11 mouse cellular contexts compared by ENCODE assay signal in the genomic region with DNA sequence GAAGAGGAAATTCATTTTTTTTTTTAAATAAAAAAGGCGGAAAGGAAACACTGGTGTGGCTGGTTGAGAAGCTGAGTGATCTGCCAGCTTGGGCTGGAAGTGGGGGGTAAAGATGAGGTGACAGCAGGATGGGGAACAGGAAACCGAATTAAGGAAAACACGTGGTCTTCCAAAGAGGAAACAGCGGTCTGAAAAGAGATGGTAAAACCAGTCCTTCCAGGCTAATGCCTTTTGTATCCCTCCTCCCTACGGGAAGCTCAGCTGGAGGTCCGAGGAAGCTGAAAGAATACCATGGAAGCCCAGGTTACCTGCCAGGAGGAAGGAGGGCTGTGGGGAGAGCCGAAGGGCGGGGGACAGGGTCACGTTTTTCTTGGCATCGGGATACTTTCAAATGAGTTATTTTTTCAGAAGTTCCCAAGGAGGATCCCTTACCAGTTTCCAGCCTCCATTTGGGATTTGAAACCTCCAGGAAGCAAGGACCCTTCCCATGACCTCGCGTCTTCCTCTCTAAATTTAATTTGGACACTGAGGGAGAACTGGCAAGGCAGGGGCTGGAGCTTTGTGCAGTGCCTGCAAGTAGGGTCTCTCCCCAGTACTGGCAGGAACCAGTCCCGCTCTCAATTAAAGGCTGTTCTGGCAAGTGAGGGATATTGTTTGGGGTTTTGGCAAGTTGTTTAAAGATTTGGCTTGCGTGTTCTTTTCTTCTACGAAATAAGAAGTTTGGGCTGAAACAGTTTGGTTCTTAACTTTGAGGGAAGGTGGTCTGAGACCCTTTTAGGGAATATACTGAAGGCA.
DNase-seq lines count a peak whose midpoint lies in the region; ATAC-seq and TF ChIP-seq lines count a peak whose summit lies in the region.
"Had no signal": no experiment of that assay in that cellular context is flagged by ENCODE, and none has a peak within 500 bp of the region (broad histone marks: within the 10 kb centered on the region; RNA-seq: fewer than 3 reads in every experiment).

No protein-coding gene starts in this region.

- 45% methylated on average over 15 of the region's 15 CpGs for WGBS in intestine, embryonic 15.5 days
- 53% methylated on average over 15 of the region's 15 CpGs for WGBS in intestine, postnatal 0 days
- 33% methylated on average over 15 of the region's 15 CpGs for WGBS in embryonic facial prominence, embryonic 13.5 days

- H3K9ac ChIP-seq in intestine, embryonic 15.5 days: no peak overlapping the region
- H3K9ac ChIP-seq in intestine, postnatal 0 days (ENCODE audit: low read depth, low read length): no peak overlapping the region
- no peak overlapping the region for H3K9ac ChIP-seq in embryonic facial prominence, embryonic 13.5 days

- H3K27me3 ChIP-seq in intestine, embryonic 15.5 days (replicated peaks): no peaks in the 10 kb centered on the region
- H3K27me3 ChIP-seq in intestine, postnatal 0 days (replicated peaks; ENCODE audit: control insufficient read depth, insufficient read depth, low read length): no peaks in the 10 kb centered on the region
- no peaks in the 10 kb centered on the region for H3K27me3 ChIP-seq in embryonic facial prominence, embryonic 13.5 days
- H3K27me3 ChIP-seq: CH12.LX had no signal

- H3K4me1 ChIP-seq in intestine, embryonic 15.5 days (replicated peaks): peaks cover 14% of the 10 kb centered on the region; the same call in 1 of the 2 replicates
- H3K4me1 ChIP-seq in intestine, postnatal 0 days (replicated peaks; ENCODE audit: control insufficient read depth, insufficient read depth, low read length): 0 out of 2 replicates have a peak, but pooled peaks cover 5% of the 10 kb centered on the region
- peaks cover 21% of the 10 kb centered on the region for H3K4me1 ChIP-seq in embryonic facial prominence, embryonic 13.5 days

- peak; percentile 48 to 51 for DNase-seq in heart, postnatal 10 days
- peak; percentile 31 for DNase-seq in lung, postnatal 10 days
- no peak for DNase-seq in T-cell, adult 2 months (ENCODE audit: low spot score)
- DNase-seq in cerebellum, postnatal 10 days: no peak
- no peak for DNase-seq in adipocyte (ENCODE audit: low spot score)
- DNase-seq: adrenal gland, postnatal 14 days had no signal

- no peak overlapping the region for H3K4me3 ChIP-seq in intestine, embryonic 15.5 days (replicated peaks)
- no peak overlapping the region for H3K4me3 ChIP-seq in intestine, postnatal 0 days (ENCODE audit: low read depth, low read length)
- H3K4me3 ChIP-seq in embryonic facial prominence, embryonic 13.5 days: no peak overlapping the region
- H3K4me3 ChIP-seq: myocyte had no signal

- peak overlapping the region; percentile 12 for H3K4me2 ChIP-seq in intestine, embryonic 15.5 days (replicated peaks)
- no peak overlapping the region for H3K4me2 ChIP-seq in intestine, postnatal 0 days (replicated peaks; ENCODE audit: low read depth)
- peak overlapping the region; percentile 43 for H3K4me2 ChIP-seq in embryonic facial prominence, embryonic 13.5 days

- intact Hi-C loops in heart, postnatal 10 days (cut with DNase I): loop anchor here (1.0 to 5.0 kb wide), 4 partner anchors 130 to 297 kb away; a partner anchor contains a TSS

- ATAC-seq in intestine, embryonic 15.5 days: peak; percentile 39; the same call in 1 of the 2 replicates
- no peak for ATAC-seq in intestine, postnatal 0 days
- ATAC-seq in embryonic facial prominence, embryonic 13.5 days (ENCODE audit: insufficient number of reproducible peaks, insufficient read depth, low FRiP score, low TSS enrichment, low read depth): no peak

- H3K36me3 ChIP-seq in intestine, embryonic 15.5 days: no peaks in the 10 kb centered on the region
- H3K36me3 ChIP-seq in intestine, postnatal 0 days (ENCODE audit: control insufficient read depth, insufficient read depth): no peaks in the 10 kb centered on the region
- no peaks in the 10 kb centered on the region for H3K36me3 ChIP-seq in embryonic facial prominence, embryonic 13.5 days

- H3K27ac ChIP-seq in intestine, embryonic 15.5 days: no peak overlapping the region
- no peak overlapping the region for H3K27ac ChIP-seq in intestine, postnatal 0 days (ENCODE audit: low read depth, low read length)
- peak overlapping the region; percentile 29; the same call in 1 of the 2 replicates for H3K27ac ChIP-seq in embryonic facial prominence, embryonic 13.5 days

- TF ChIP-seq CTCF in intestine, postnatal 0 days (IDR thresholded peaks at IDR 0.05; ENCODE audit: low read depth): no peak

- H3K9me3 ChIP-seq in intestine, embryonic 15.5 days: no peaks in the 10 kb centered on the region
- no peaks in the 10 kb centered on the region for H3K9me3 ChIP-seq in intestine, postnatal 0 days (ENCODE audit: control insufficient read depth)
- 0 out of 2 replicates have a peak, but pooled peaks cover 3% of the 10 kb centered on the region for H3K9me3 ChIP-seq in embryonic facial prominence, embryonic 13.5 days

Comparison
In these comparisons a context has a peak if more than half of its experiments do, and no peak if none do; other contexts are left out.
1. DNase-seq: peak in heart, postnatal 10 days (2 of 2) and lung, postnatal 10 days (single experiment); none in T-cell, adult 2 months (single experiment), cerebellum, postnatal 10 days (0 of 2) and adipocyte (single experiment).